Mouse (Mus musculus): ENCODE results near the gene Rnf224.

GRCm38 (mm10) chr2:25264286-25264660 is 27.7 kb upstream of the Rnf224 start:
- TF ChIP-seq CTCF (IDR thresholded peaks at IDR 0.05; ENCODE audit: low read depth) (no peak), EP300 (IDR thresholded peaks at IDR 0.05; ENCODE audit: low read depth) (no peak)

Data from heart, postnatal 0 days (tissue).